Mouse (Mus musculus): ENCODE measurements at regions not wholly inside any gene's neighbourhood (a gene's known extent, or its start where the extent isn't known, plus 50 kb on each side); places are given as distances from the start of the nearest gene placed in this dataset.

GRCm38 (mm10) chr7:68974761-68975579, 225.9 kb upstream of the Arrdc4 start:
- H3K9ac ChIP-seq (ENCODE audit: control insufficient read depth, low read depth, low read length, poor library complexity, severe bottlenecking), result no peak overlapping the region
- H3K4me1 ChIP-seq (ENCODE audit: control insufficient read depth in 1 of 2, insufficient read depth in 2 of 2, low read length in 2 of 2), result no peaks in the 10 kb centered on the region
- no peaks in the 10 kb centered on the region for H3K36me3 ChIP-seq (ENCODE audit: control insufficient read depth in 1 of 2, insufficient read depth in 2 of 2, low read length in 2 of 2)
- no peak for DNase-seq (ENCODE audit: low read depth, low spot score)
- H3K27me3 ChIP-seq (ENCODE audit: control insufficient read depth in 1 of 2, insufficient read depth in 2 of 2, low read length in 2 of 2), result no peaks in the 10 kb centered on the region
- no peak overlapping the region for H3K27ac ChIP-seq (ENCODE audit: control insufficient read depth, low read depth, low read length)
- H3K4me3 ChIP-seq (ENCODE audit: control insufficient read depth in 1 of 2, insufficient read depth in 1 of 2, low read depth in 2 of 2, low read length in 2 of 2), result no peak overlapping the region
- H3K9me3 ChIP-seq (replicated peaks; ENCODE audit: insufficient read depth, low read length), result no peaks in the 10 kb centered on the region
- no peaks in the 10 kb centered on the region for H3K79me2 ChIP-seq (ENCODE audit: control insufficient read depth, insufficient read depth, low read length, poor library complexity)
- TF ChIP-seq RAD21 (IDR thresholded peaks at IDR 0.05; ENCODE audit: low read depth, low read length), result no peak
- no peak for TF ChIP-seq POLR2AphosphoS2 (IDR thresholded peaks at IDR 0.05; ENCODE audit: low read length)
- TF ChIP-seq JUND (IDR thresholded peaks at IDR 0.05; ENCODE audit: low read depth, low read length), result no peak
- no peak for TF ChIP-seq CHD1 (IDR thresholded peaks at IDR 0.05; ENCODE audit: low read depth, low read length)
- TF ChIP-seq MEF2A (IDR thresholded peaks at IDR 0.05; ENCODE audit: extremely low read depth, insufficient replicate concordance, low read depth, low read length, poor library complexity, severe bottlenecking), result no peak
- no peak for TF ChIP-seq SMC3 (IDR thresholded peaks at IDR 0.05; ENCODE audit: low read depth, low read length)
- no peak for TF ChIP-seq ETS1 (IDR thresholded peaks at IDR 0.05; ENCODE audit: low read depth, low read length)
- TF ChIP-seq RCOR1 (IDR thresholded peaks at IDR 0.05; ENCODE audit: low read depth, low read length), result no peak
- TF ChIP-seq CHD2 (IDR thresholded peaks at IDR 0.05; ENCODE audit: low read length), result no peak
- TF ChIP-seq TAL1 (IDR thresholded peaks at IDR 0.05; ENCODE audit: low read length), result no peak
- no peak for TF ChIP-seq MYB (IDR thresholded peaks at IDR 0.05; ENCODE audit: low read depth, low read length)
- TF ChIP-seq MAFK (IDR thresholded peaks at IDR 0.05; ENCODE audit: borderline replicate concordance, low read depth, low read length), result no peak
- no peak for TF ChIP-seq UBTF (IDR thresholded peaks at IDR 0.05; ENCODE audit: borderline replicate concordance, insufficient read depth, low read depth, low read length)
- TF ChIP-seq MAX (IDR thresholded peaks at IDR 0.05; ENCODE audit: low read length), result no peak
- TF ChIP-seq MYC (IDR thresholded peaks at IDR 0.05; ENCODE audit: low read depth, low read length), result no peak
- TF ChIP-seq ZC3H11A (IDR thresholded peaks at IDR 0.05; ENCODE audit: low read depth, low read length), result no peak
- no peak for TF ChIP-seq ZNF384 (IDR thresholded peaks at IDR 0.05; ENCODE audit: low read depth, low read length)
- no peak for TF ChIP-seq POLR2AphosphoS5 (IDR thresholded peaks at IDR 0.05; ENCODE audit: borderline replicate concordance, low read depth, low read length)

Data from MEL (cell line).